Mouse (Mus musculus) embryonic fibroblast, embryonic 13.5 days (primary cell): ENCODE measurements around the gene Efcab12. TPM values are rescaled to one million over a fixed set of nuclear protein-coding genes. Genes with fewer than 3 reads are reported as not detected.

Experiments
- H3K27ac ChIP-seq: 2 replicates; pipeline ENCODE4 v1.5.1; 2012; ENCODE audit warnings: low read length, control low read depth, inconsistent platforms; ENCODE audit not compliant: insufficient read depth
- H3K4me1 ChIP-seq: 2 replicates; pipeline ENCODE4 v1.6.1; 2011; ENCODE audit warnings: low read length; ENCODE audit not compliant: control insufficient read depth, insufficient read depth
- H3K4me3 ChIP-seq: 2 replicates; pipeline ENCODE4 v1.5.1; 2011; ENCODE audit warnings: mild to moderate bottlenecking, control low read depth, low read length; ENCODE audit not compliant: insufficient read depth
- CTCF ChIP-seq: IDR thresholded peaks from 2 replicates; pipeline ENCODE4 v1.5.1; 2011; ENCODE audit warnings: mild to moderate bottlenecking, control low read depth, low read length, moderate library complexity, borderline replicate concordance; ENCODE audit not compliant: insufficient read depth
- POLR2A ChIP-seq: IDR thresholded peaks from 2 replicates; pipeline ENCODE4 v1.6.1; 2011; ENCODE audit warnings: low read depth, mild to moderate bottlenecking, control low read depth, low read length, moderate library complexity
- polyA plus RNA-seq: library from polyadenylated mRNA; stranded (reverse); fragments of >200 nt; gene quantifications from 2 replicates; pipeline ENCODE4 v1.2.4, GENCODE M21; 2011; ENCODE audit warnings: low read depth; ENCODE audit not compliant: missing spikeins, insufficient read length

The Efcab12 gene
- polyA plus RNA-seq, 1 experiment, result 0.19 TPM

DNA sequence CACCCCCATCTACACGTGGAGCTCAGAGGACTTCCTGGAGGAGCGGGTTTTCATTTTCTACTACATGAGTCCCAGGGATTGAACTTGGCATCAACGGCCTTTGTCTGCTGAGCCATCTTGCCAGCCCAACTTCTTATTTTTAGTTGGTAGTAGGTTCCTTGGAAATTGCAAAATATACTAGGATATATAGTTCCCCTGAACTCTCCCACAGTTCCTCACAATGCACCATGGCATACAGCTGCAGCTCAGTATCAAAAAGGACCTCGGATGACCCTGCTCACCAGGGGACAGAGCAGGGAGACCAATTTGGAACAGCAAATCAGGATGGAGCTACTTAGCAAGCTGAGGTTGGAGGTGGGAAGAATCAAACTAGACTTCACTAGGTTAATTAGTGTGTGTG lies 23.2 kb downstream of the Efcab12 start:
- Histone ChIP-seq H3K4me1 (no peaks in the 10 kb centered on the region), H3K27ac (no peak overlapping the region), H3K4me3 (no peak overlapping the region)
- TF ChIP-seq CTCF (no peak), POLR2A (no peak)

DNA sequence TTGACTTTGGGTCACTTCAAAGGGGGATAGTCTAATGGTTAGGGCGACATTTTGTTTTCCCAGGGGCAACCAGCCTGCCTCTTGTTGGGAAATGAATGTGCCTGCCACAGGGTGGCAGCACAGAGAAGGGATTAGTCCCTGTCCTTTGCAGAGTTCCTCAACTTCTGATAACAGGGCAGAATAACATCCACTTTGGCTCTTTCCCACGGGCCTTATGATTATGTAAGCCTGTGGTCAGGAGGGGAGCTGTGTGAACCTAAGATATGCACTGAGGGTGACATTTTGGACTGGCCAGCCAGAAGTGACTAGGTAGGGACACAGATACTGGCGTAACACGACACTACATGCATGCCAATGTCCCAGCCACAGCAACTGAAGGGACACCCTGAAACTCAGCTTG lies 24.1 kb downstream of the Efcab12 start:
- no peak overlapping the region for H3K27ac ChIP-seq
- TF ChIP-seq CTCF, result 0 out of 2 replicates have a peak, but pooled peaks have one; percentile 13
- no peak for TF ChIP-seq POLR2A
- H3K4me3 ChIP-seq, result no peak overlapping the region
- H3K4me1 ChIP-seq, result no peaks in the 10 kb centered on the region

DNA sequence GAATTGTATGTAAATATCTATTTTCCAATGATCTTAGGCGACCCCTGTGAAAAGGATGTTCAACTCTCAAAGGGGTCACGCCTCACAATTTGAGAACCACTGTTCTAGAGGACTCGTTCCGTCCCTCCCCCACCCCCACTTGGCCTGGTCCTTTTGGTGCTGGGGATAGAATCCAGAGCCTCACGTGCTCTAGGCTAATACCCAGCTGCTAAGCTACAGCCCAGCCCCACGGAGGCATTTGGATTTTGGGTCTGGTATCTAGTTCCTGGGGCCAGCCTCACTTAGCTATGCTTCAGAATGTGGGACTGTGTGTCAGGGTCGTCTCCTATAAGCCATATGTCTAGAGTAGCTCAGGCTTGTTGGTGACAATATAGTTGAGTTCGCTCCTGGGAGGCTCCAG lies 26.6 kb downstream of the Efcab12 start:
- TF ChIP-seq POLR2A (no peak), CTCF (no peak)
- H3K4me1 ChIP-seq, result no peaks in the 10 kb centered on the region

GRCm38 (mm10) chr6:115808488-115809231 lies 29.6 kb downstream of the Efcab12 start, which contains the start of gene Rpl32:
Gene Rpl32 (minus strand): TSS chr6:115808747.
- Histone ChIP-seq H3K4me3 (peak within 1 kb of the TSS; percentile 93), H3K4me1 (0 out of 2 replicates have a peak, but pooled peaks cover 3% of the 10 kb centered on the region), H3K27ac (peak within 1 kb of the TSS; percentile 62)
- peak; percentile 91 for TF ChIP-seq POLR2A
- TF ChIP-seq CTCF, result no peak

More for the DNA sequence above, 26.6 kb downstream of the Efcab12 start:
- Histone ChIP-seq H3K4me3 (no peak overlapping the region), H3K27ac (no peak overlapping the region)

- peak overlapping the region; percentile 62 for H3K27ac ChIP-seq
- no peak; the same call in 1 of the 2 replicates for TF ChIP-seq POLR2A
- no peak for TF ChIP-seq CTCF
- 0 out of 2 replicates have a peak, but pooled peaks cover 3% of the 10 kb centered on the region for H3K4me1 ChIP-seq
- H3K4me3 ChIP-seq, result peak overlapping the region; percentile 93
Observed at GRCm38 (mm10) chr6:115808196-115808487, 30.1 kb downstream of the Efcab12 start.

GRCm38 (mm10) chr6:115807464-115808195 lies 30.6 kb downstream of the Efcab12 start:
- Histone ChIP-seq H3K27ac (peak overlapping the region; percentile 62; the same call in 1 of the 2 replicates), H3K4me1 (0 out of 2 replicates have a peak, but pooled peaks cover 3% of the 10 kb centered on the region), H3K4me3 (peak overlapping the region; percentile 93)
- TF ChIP-seq POLR2A (no peak), CTCF (no peak)

GRCm38 (mm10) chr6:115804432-115805192 lies 33.6 kb downstream of the Efcab12 start:
- Histone ChIP-seq H3K4me1 (0 out of 2 replicates have a peak, but pooled peaks cover 3% of the 10 kb centered on the region), H3K27ac (no peak overlapping the region), H3K4me3 (no peak overlapping the region)
- no peak for TF ChIP-seq CTCF
- TF ChIP-seq POLR2A, result no peak

DNA sequence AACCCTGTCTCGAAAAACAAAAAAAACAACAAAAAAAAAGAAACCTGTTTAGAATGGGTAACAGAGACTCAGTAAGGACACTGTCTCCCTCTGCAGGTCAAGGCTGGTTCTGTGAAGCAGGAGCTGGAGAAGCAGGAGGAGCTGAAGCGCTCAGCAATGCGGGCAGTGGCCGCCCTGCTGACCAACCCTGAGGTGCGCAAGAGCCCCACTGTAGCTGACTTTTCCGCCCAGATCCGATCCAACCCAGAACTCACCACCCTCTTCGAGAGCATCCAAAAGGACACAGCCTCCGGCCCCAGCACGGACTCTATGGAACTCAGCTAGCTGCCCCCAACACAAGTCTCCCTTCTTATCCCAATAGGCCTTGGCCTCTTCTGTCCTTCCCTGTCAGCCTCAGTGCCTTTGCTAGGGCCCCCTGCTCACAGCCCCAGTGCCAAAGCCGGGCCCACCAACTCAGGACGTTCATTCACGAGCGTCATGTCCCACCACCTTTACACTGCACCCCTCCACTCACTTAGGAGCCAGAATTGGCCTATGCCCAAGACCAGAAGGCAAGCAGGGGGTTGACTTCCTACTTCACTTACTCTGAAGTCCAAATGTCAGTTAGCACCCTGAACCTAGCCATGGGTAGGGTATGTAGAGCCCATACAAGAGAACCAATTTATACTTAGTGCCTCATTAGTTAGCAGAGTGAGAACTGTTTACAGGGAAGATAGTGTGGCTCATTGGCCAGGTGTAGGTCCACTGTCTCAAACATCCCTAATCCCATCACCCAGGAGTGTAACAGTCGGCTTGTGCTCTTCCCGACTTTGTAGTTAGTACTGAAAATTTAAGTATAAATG lies 34.5 kb downstream of the Efcab12 start:
- Histone ChIP-seq H3K4me1 (0 out of 2 replicates have a peak, but pooled peaks cover 3% of the 10 kb centered on the region), H3K4me3 (no peak overlapping the region), H3K27ac (no peak overlapping the region)
- peak; percentile 75; the same call in 1 of the 2 replicates for TF ChIP-seq CTCF
- TF ChIP-seq POLR2A, result peak; percentile 34; the same call in 1 of the 2 replicates
